Mouse (Mus musculus) kidney, adult 2 months (tissue): Measurements from ENCODE around the gene Zfp398.

Experiments used
- CTCF ChIP-seq: fragments of 200-500 bp; conservative IDR thresholded peaks from 2 replicates; pipeline ENCODE4 v1.5.1; 2011; ENCODE audit warnings: low read depth, mild to moderate bottlenecking, control low read depth, low read length, moderate library complexity, mixed read lengths; ENCODE audit not compliant: insufficient read depth, insufficient read length
- POLR2A ChIP-seq: fragments of 200-500 bp; IDR thresholded peaks from one replicate; pipeline ENCODE4 v1.6.1; 2011; ENCODE audit warnings: low read depth, low read length, control low read depth

DNA sequence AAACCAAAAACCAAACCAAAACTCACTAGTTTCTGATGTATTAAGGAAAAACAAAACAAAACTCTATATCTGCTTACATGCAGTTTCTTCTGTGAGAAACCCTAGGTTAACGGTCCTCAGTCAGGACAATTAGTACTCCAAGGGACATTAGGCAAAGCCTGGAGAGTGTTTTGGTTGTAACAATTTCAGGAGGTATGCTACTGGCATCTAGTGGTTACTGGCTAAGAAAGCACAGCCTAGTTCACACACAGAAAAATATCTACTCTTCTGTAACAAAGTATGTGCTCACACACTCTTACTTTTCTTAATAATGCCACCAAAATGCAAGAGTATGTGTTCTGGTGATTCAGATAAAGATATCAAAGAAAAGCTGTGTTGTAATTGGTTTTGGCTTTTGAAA, 6.5 kb upstream of the Zfp398 start:
- 0 out of 2 replicates have a peak, but pooled peaks have one; percentile 17 for TF ChIP-seq CTCF
- TF ChIP-seq POLR2A = no peak
